Mouse (Mus musculus) adrenal gland (tissue): Measurements from ENCODE around the gene Dcbld1.

Experiments
- intact Hi-C: fragments of 180-260 bp; cut with DNase I; formaldehyde crosslinking; loops from one replicate; pipeline ENCODE4 v1.15.1; 2025
- long read RNA-seq, 2 experiments: library from polyadenylated mRNA; unstranded; transcript quantifications; one replicate each; pipeline ENCODE4 v2.0.0; 2020; ENCODE audit warnings: borderline replicate concordance in 1 of 2; ENCODE audit not compliant: insufficient replicate concordance in 1 of 2

Dcbld1 gene
- long read RNA-seq, experiment 1, partial matches to known transcripts = 2 of 8 reads
- long read RNA-seq, experiment 1, other reads (novel, unspliced or antisense) = 1 of 8 reads
- long read RNA-seq, experiment 2, partial matches to known transcripts = 2 of 4 reads
- long read RNA-seq, experiment 2, other reads (novel, unspliced or antisense) = 0 of 4 reads

DNA sequence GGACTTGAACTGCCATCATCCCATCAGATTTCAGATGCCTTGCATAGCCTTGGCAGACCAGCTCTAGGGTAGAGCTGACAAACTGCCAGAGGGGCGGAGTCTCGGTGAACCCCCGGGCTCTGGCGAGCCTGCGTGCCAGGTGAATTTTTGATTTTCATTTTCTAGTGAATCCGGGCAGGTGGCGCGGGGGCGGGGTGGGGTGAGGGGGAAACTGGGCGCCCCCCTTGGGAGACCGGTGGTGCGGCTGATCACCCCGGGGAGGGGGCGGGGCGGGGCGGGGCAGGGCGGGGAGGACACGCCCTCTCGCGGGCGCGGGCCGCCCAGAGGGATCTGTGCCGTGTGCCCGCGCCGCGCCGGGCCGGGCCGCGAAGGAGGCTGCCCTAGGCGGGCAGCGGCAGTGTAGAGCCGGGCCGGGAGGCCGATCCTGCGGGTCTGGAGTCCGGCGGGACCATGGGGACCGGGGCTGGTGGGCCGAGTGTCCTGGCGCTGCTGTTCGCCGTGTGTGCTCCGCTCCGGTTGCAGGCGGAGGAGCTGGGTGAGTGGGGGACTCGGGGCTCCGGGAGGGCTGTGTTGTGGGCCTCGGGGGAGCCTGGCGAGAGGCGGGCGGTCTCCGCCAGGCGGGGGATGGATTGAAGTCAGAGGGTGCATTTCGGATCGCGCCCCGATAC is at the start of gene Dcbld1:
Dcbld1 (plus strand) TSS at position 319 of the 668 bp plus-strand sequence.
- intact Hi-C loops = loop anchor here (5.0 kb wide), 1 partner anchor 149 kb away; the partner anchor contains the start of gene Gopc

DNA sequence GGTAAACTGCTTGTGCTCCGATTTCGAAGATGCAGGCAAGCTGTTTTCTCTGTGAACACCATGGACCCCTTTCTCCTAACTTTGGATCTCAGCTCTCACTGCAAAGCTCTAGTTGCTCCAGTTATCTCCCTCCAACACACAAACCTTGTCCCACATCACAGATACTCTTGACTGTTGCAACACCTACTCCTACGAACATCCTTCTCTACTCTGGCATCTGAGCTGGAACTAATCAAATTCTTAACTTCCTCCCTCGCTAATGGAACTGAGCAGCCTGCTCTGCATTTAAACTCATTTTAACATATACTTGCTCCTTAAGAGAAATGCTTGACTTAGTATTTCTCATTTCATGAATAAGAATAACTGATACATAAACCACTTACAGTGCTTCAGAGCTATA is 47.5 kb upstream of the Dcbld1 start:
- intact Hi-C loops = no loop called here

DNA sequence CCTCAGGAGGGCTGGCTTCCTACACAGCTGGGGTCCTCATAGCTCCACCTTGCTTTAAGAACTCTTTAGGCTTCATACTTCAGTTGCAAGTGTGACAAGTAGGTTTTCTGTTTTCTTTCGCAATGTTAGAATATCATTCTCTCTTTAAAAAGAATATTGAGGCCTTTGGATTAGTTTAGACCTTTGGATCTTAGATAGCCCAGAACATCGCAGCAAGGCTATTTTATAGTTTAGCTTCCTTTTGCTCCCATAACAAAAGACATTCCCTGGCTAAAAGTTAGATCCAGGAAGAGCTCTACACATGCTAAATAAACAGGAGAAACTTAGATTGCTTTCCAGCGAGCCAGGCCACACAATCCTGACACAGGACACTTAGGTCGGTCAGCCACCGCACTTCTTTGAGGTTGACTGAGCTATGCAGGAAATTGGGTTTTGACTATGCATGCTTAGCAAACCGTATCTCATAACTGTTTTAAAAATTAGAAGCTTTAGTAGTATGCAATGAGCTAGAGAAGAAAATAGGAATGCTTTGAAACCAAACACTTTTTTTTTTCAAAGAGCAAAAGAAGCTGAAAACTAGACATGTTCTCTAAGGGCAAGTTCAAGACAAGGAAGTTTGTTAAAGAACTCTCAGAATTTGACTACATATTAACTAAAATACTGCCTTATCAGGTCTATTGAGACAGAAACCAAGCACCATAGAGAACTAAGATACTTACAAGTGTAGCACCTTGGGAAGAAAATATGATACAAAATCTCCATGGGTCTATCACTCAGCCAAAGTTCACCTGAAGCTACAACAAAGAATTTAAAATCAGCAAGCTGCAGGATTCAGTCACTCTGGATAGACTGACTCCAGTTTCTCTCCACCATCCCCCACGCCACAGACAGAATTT is 38.2 kb upstream of the Dcbld1 start, which contains the start of gene Ros1:
Ros1 (minus strand) TSS at position 288 of the 896 bp plus-strand sequence.
- intact Hi-C loops = no loop called here

DNA sequence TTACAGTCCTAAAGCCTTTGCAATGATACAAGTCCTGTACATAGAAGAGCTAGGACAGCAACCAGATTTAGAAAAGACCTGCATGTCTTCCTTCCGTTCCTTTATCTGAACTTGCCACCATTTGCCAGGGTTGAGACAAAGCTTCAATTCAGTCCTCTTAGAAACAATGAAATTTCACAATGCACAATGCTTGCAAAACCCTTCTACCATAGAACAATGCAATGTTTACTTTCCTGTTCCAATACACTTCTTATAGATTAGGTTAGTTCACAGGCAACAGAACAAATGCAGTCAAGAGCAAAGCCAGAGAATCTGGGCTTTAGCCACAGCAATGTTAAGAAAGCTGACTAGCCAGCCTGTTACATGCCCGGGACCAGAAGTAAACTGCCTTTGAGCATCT is 29.4 kb upstream of the Dcbld1 start:
- intact Hi-C loops = no loop called here

DNA sequence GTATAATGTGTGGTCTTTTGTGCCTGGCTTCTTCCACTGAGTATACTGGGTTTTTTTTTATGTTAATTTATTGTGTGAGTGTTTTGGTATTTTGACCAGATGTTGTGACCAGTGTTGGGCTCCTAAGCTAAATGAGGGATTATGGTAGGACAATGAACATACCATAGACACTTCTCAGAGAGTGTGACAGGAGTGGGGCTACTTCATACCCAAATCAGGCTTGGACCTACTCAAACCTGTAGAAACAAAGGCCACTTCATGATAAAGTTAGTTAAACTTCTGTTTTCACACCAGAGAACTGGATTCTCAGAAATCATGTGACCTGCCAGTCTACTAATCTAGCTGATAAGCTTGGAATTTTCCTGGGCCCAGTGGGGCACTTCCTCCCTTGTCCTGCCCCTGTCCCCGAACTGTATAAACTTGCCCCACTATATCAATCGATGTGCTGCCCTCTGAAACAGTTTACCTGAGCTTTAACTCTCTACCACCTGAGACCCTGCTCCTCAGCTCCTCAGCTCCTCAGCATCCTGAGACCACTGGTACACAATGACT is 18.1 kb upstream of the Dcbld1 start:
- intact Hi-C loops = loop anchor here (5.0 kb wide), 2 partner anchors 117 to 172 kb away; partner anchors contain the start of gene Nepn

DNA sequence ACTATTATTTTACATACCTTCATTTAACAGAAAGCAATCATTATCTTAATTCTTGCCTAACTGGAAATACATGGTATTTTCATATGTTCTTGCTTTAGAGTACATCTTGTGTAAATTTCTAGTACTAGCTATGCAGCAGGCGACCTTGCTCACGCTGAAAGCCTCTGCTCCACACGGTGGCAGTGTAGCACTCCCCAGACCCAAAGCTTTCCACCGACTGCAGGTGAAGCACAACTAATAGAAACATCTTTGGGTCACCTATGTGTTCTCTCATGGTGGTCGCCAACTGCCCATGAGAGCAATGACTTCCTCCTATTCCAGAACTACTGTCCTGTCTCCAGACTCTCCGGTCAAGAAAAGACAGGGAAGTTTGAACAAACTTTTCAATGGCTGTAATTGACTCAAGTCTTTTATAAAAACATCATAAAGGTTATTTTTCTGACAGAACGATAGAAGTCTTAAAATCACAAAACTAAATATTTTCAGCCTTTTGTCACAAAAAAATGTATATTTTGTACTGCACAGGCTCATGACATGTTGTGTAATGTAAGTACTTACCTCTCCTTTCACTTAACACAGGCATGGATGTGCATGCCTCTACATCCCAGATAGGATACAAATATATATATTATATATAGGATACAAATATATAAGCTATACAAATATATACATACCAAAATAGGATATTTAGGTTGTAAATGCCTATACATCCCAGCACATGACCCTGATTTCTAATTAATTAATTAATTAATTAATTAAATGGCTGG is 16.4 kb upstream of the Dcbld1 start:
- intact Hi-C loops = loop anchor here (5.0 kb wide), 2 partner anchors 115 to 170 kb away; partner anchors contain the start of gene Nepn

DNA sequence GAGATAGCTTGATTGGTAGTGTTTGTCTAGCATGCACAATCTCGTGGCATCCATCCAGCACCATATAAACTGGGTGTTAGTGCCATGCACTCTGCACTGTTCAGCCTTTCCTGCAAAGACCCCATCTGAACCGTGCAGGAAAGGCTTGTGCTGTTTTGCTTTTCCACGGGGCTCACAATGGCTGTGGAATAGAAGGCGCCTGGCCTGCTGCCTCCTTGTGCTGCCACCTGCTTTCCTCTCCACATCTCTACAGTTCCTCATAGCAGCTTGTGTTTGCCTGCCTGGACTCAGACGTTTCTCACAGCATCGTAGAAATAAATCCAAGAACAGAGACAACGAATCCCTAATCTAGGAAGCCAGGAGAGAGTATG is 15.9 kb upstream of the Dcbld1 start:
- intact Hi-C loops = loop anchor here (5.0 kb wide), 2 partner anchors 115 to 170 kb away; partner anchors contain the start of gene Nepn

DNA sequence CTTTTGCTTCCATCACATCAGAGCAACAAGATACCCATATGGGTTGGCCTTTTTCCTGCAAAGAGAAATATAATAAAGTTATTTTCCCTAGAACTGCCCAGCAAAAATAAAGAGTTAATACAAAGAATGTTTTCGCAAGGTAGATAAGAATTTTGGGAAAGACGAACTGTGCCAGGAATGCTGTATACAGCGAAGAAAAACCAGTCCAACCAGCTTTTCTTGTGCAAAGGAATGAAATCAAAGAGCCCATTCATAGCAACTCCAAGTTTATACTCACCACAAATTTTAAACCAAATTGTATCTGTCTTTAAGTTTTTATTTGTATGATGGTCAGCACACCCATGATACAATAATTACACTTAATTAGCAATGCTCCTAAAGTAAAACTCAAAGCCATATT is 13.8 kb upstream of the Dcbld1 start:
- intact Hi-C loops = loop anchor here (5.0 kb wide), 2 partner anchors 113 to 168 kb away; partner anchors contain the start of gene Nepn

DNA sequence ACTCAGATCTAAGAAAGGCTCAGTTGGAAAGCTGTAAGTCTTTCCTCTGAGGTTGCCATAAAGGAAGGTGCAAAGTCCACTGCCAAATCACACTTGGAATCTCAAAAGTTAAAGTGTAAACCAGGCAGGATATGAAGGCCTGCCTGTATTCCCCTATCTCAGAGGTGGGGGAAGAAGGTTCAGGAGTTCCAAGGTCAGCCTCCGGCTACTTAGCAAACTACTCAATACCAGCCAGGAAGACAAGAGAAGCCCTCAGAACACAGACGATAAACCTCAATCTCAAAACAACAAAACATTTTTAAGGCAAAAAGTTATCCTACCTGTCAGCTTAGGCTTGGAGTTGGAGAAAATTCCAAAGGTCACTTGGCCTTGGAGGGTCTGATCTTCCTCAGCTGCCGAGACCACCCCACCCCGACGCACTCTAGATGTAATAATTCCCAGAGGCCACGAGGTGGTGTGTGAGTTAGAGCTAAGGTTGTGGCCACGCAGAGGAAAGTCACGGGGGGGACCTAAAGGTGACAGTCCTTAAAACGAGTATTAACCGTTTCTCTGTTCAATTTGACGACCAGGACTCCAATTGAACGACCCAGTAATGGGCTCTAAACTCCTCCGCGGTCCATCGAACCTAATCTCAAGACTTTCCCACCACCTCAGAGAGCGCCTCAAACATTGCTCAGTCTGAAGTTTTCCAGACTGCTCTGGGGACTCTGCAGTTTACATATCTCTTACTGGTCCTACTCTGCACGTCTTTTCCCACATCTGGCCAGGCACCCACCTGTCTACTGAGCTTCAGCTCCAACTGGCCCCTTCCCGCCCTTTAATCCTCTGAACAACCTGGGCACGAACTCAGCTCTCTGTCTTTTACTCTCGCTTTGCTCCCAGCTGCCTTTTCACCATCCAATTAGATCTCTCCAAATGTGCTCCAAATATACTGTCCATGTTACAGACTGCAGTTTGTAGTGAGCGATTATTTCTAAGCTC is 933 bp upstream of the Dcbld1 start:
- intact Hi-C loops = loop anchor here (5.0 kb wide), 1 partner anchor 150 kb away; the partner anchor contains the start of gene Gopc

DNA sequence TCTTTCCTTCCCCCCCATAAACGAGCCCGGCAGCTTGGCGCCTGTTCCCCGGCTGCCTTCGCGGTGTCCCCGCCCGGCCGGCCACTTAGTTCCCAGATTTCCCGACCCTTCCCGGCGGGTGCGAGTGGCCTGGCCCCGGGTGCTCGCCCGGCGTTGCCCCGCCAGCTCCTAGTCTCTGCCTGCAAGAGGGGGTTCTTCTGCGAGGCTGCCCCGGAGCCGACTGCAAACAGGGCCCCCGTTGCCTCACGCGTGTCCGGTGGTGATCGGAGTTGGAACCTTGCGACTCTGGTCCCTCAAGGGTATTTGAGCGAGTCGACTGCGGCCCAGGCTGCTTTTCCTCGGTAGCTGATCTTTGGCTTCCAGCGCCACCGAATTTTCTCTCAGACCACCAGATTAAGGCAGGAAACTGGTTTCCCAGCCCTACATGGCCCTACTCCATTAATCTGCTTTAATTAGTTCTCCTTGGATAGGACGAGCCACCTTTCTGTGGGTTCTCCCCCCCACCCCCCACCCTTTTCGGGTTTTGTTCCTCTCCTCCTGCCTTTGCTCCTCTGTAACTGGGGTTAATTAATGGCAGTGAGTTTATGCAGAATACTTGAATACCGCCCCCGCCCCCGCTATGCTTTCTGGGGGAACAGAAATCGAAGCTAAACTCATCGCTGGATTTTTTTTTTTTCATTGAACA is 692 bp downstream of the Dcbld1 start:
- intact Hi-C loops = loop anchor here (2.0 to 5.0 kb wide), 2 partner anchors 97 to 148 kb away; partner anchors contain the start of gene Gopc

DNA sequence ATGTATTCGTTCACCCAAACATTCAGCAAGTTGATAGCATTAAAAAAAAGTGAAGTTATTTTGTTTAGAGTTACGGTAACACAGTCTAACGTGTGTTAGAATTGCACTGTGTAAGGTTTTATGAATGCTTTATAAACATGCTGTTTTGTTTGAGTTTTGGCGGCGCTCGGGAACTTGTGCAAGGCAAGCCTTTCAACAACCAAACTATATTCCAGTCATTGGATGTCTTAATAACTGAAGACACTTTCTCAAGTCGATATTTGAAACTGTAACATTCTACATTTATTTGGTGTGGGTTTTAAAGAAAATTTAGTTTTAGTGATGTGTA is 1.2 kb downstream of the Dcbld1 start:
- intact Hi-C loops = loop anchor here (2.0 to 5.0 kb wide), 2 partner anchors 96 to 148 kb away; partner anchors contain the start of gene Gopc

DNA sequence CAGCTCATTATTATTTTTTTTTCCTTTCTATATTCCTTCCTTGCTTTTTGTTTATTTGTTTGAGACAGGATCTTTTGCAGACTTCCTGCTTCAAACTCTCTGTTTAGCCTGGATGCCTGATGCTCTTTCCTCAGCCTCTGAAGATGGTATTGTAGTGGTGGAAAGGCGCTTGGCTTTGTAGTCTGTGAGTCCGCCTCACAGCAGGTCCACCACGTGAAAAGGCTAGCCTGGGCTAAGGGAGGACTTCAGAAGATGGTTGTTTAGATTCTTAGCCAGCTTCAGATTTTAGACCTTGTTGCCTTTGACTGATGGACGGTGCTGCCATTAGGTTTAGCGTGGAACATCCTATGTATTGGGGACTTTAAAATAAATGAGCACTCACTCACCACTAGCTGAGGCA is 2.0 kb downstream of the Dcbld1 start:
- intact Hi-C loops = loop anchor here (2.0 kb wide), 1 partner anchor 95 kb away; no protein-coding TSS in a partner anchor

DNA sequence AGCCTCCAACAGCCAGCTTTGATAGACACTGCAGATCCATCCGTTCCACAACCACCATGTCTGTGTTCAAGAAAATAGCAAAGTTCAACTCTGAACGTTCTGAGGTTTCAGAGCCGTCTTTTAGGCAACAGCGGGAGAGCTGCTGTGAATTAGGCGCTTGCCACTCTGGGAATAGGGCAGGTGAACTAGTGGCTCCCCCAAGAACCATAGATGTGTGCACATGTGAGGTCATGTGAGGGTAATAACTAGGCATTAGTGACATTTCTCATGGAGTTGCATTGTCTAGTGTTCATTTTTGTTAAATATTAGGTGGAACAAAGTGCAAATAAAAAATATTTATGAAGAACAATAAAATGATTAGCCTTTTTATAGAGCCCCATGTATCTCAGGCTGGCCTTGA is 8.6 kb downstream of the Dcbld1 start:
- intact Hi-C loops = no loop called here

DNA sequence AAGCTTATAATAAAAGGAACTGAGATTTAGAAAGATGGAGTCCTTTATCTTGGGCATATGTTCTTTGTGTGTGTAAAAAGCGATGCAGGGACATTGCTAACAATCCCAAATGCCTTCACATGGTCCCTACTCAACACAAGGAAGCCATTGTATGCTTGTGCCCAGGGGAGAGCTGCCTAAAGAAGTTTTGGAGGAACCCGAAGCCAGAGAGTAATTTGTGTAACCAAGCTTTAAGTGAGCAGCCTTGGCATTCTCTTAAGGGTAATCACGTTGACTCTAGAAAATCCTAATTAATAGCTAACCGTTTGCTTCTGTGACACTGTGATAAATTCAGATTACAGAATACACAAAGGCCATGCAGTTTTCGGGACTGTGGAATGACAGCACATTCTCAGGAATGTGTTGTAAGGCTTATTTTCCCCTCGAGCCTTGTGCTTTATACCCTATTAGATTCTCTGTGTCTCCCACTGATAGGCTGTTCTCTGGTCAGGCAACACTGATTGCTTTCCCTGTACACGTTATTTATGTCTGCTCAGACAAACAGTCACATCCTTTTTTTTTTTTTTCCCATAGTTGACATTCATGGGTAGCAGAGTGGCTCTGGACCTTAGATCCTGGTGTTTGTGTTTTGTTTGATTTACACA is 9.4 kb downstream of the Dcbld1 start:
- intact Hi-C loops = no loop called here

DNA sequence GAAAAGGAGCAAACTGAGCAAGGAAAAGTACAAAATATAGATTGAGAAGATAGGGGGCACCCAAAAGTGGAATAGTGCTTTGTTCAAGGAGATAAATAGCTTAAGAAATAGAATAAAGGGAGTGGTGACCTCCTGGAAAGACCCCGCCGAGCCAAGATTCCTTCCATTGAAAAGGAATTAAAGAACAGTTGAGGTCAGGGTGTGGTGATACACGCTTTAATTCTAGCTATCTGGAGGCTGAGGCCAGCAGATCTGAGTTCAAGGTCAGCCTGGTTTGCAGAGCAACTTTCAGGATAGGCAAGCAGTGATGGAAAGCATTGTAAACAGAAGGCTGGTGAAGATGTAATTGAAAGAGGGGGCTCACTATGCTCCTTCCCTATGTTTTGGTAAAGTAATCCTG is 12.8 kb downstream of the Dcbld1 start:
- intact Hi-C loops = no loop called here

DNA sequence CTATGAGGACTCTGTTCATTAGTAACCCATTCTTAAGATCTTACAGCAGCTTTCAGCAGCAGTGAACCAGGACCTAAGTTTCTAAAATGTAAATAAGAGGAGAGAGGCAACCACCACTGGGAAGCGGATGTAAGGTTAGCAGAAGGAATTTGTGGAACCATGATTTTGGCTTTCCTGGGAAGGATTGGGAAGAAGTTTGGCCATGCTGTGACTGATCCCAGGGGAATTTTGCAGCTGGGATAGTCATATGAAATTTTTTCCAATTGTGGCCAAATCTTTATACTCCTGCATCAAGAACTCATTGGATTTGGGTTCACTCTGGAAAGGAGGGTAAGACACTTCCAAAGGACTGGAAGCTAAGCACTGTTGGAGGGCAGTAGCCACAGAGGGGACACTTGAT is 18.8 kb downstream of the Dcbld1 start:
- intact Hi-C loops = no loop called here

DNA sequence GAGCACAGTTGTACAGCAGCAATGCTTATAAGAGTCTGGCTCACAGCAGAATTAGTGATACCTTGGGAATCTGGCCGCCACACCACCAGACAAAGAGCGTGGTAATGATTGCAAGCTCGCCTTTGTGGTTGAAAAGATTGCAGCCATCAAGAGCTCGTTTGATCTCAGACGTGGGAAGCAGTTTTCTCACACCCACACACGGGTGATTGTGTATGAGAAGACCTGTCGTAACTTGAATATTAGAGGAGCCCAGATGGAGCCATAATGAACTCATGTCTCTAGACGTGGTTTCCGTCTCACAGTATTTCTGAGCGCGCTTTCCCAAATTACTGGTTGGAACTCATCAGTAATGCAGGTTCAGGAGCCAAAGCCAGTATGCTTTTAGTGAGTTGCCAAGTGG is 20.0 kb downstream of the Dcbld1 start:
- intact Hi-C loops = no loop called here

DNA sequence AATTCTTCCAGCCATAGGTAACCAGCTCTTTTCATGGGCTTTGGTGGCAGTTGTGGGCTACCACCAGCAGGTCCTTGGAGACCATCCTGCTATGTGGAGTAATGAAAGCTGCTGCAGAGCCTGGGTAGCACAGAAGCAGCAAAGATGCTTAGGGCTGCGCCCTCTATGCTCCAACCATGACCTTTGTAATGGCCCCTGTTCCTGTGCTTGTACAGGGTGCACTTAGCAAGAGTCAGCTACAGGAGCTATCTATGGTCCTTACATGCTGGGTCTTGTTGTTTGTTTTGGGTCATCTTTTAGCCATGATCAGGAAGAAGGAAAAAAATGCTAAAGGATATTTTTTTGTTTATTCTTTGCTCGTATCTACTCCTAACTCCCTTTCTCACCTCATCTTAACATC is 24.3 kb downstream of the Dcbld1 start:
- intact Hi-C loops = no loop called here
